Mouse (Mus musculus) liver, embryonic 12.5 days (tissue): ENCODE measurements around the gene Gm156. TPM values are rescaled to one million over a fixed set of nuclear protein-coding genes. Genes with fewer than 3 reads are reported as not detected.
"Not testable (repeated sequence)": the region's sequence is repeated elsewhere in the genome, so short reads cannot be mapped to it uniquely, and the experiment has no call there.

Experiments
- ATAC-seq: fragments of 200-750 bp; cut with Nextera tagmentation; 2 replicates; pipeline ENCODE4 v1.8.0; 2017; ENCODE audit warnings: moderate number of reproducible peaks, mild to moderate bottlenecking, moderate library complexity
- H3K27ac ChIP-seq: fragments of 300-500 bp; sonication (generic); 2 replicates; pipeline ENCODE4 v1.5.1; 2016; ENCODE audit warnings: mild to moderate bottlenecking
- H3K27me3 ChIP-seq: fragments of 300-500 bp; sonication (generic); replicated peaks from 2 replicates; pipeline ENCODE4 v1.6.1; 2016; ENCODE audit warnings: mild to moderate bottlenecking, moderate library complexity
- H3K36me3 ChIP-seq: fragments of 300-500 bp; sonication (generic); 2 replicates; pipeline ENCODE4 v1.6.1; 2016; ENCODE audit warnings: mild to moderate bottlenecking, moderate library complexity
- H3K4me1 ChIP-seq: fragments of 300-500 bp; sonication (generic); 2 replicates; pipeline ENCODE4 v1.6.1; 2016
- H3K4me2 ChIP-seq: fragments of 300-500 bp; sonication (generic); 2 replicates; pipeline ENCODE4 v1.6.1; 2016; ENCODE audit warnings: mild to moderate bottlenecking, moderate library complexity
- H3K4me3 ChIP-seq: fragments of 300-500 bp; sonication (generic); 2 replicates; pipeline ENCODE4 v1.5.1; 2016; ENCODE audit warnings: mild to moderate bottlenecking, moderate library complexity
- H3K9ac ChIP-seq: fragments of 300-500 bp; sonication (generic); 2 replicates; pipeline ENCODE4 v1.6.1; 2016; ENCODE audit warnings: mild to moderate bottlenecking, moderate library complexity
- H3K9me3 ChIP-seq: fragments of 300-500 bp; sonication (generic); replicated peaks from 2 replicates; pipeline ENCODE4 v1.6.1; 2016; ENCODE audit warnings: mild to moderate bottlenecking, moderate library complexity
- WGBS: fragments of 180-500 bp; shearing (Covaris S2); methylation state at CpG from one replicate; pipeline ENCODE4 v1.1.7; 2016; ENCODE audit not compliant: insufficient replicate concordance; 5-methylcytosine and 5-hydroxymethylcytosine counted together
- polyA plus RNA-seq: library from polyadenylated mRNA; unstranded; fragments of >200 nt; fragmentation: Nextera tagmentation; extraction: Ambion mirVana; gene quantifications from 2 replicates; pipeline ENCODE4 v1.2.1, GENCODE M21; 2016

Gm156 gene
- polyA plus RNA-seq, result not detected in 2 replicates

GRCm38 (mm10) chr6:129784170-129784569 is at the start of gene Gm156:
Gm156 (minus strand) TSS chr6:129784270.
- not testable (repeated sequence) for ATAC-seq, H3K27ac ChIP-seq
- 67% methylated on average over 3 of the region's 3 CpGs for WGBS

DNA sequence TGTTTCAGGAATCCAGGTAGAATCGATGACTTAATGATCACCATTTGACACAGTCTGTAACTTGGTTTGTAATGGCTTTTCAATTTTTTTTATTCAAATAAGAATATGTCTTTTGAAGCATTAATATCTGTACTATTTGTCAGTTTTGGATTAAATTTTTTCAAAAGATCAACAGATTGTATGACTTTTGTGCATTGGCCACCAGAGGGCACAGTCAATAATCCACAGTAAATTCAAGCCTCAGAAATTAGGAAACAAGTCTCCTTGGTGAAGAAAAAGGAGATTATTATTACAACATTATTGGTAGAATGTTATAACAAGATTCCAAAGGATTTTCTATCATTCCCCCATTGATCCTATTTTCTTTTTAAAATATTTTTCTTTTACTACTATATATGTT is 41.5 kb upstream of the Gm156 start:
- 49% methylated on average over 1 of the region's 1 CpGs for WGBS
- Histone ChIP-seq H3K27ac (no peak overlapping the region), H3K4me3 (no peak overlapping the region), H3K36me3 (no peaks in the 10 kb centered on the region), H3K4me1 (no peaks in the 10 kb centered on the region), H3K9me3 (no peaks in the 10 kb centered on the region), H3K27me3 (no peaks in the 10 kb centered on the region), H3K9ac (no peak overlapping the region), H3K4me2 (no peak overlapping the region)
- no peak for ATAC-seq

More at GRCm38 (mm10) chr6:129784170-129784569, at the start of gene Gm156:
- not testable (repeated sequence) for H3K9ac ChIP-seq, H3K4me3 ChIP-seq, H3K27me3 ChIP-seq, H3K4me2 ChIP-seq, H3K4me1 ChIP-seq, H3K36me3 ChIP-seq, H3K9me3 ChIP-seq

DNA sequence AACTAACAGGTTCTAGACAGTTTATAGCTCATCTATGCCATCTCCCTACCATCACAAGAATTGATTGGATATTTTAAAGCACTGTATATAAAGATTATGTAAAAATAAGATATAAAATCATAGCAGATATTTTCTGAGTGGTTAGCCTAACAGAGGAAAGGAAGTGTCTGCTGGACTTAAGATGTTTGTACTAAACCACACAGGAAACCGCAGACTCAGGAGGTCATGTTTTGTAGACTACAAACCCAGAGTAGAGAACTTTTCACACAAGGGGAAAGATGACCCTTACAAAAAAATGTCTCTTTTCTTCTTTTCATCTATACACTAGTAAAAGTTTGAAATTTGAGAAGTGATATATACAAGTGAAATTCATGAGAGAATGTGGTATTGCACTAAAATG is 39.9 kb upstream of the Gm156 start:
- WGBS, result 50% methylated on average over 1 of the region's 1 CpGs
- no peaks in the 10 kb centered on the region for H3K27me3 ChIP-seq
- ATAC-seq, result no peak

DNA sequence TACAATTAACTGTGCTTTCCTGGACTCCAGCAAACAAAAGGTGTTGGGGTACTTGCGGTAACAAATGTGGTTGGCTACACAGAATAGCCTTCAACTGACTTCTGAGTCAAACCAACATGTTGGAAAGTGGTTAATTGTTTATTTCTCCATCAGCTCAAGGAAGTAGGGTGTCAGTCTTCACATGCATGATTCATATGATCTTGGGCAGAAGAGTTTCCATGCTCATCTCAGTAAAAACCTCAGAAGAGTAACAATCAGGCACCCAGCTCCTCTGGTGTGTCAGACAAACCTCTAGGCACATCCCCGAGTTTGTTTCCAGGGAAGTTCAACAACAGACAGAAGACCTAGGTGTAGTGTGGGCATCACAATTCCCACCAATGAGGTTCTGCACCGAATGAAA is 33.7 kb upstream of the Gm156 start:
- Histone ChIP-seq H3K4me3 (no peak overlapping the region), H3K4me1 (no peaks in the 10 kb centered on the region), H3K27me3 (no peaks in the 10 kb centered on the region), H3K27ac (no peak overlapping the region), H3K4me2 (no peak overlapping the region), H3K36me3 (no peaks in the 10 kb centered on the region), H3K9me3 (no peaks in the 10 kb centered on the region), H3K9ac (no peak overlapping the region)
- ATAC-seq, result no peak
- 48% methylated on average over 3 of the region's 3 CpGs for WGBS

More for the DNA sequence above, 39.9 kb upstream of the Gm156 start:
- Histone ChIP-seq H3K27ac (no peak overlapping the region), H3K9ac (no peak overlapping the region), H3K36me3 (no peaks in the 10 kb centered on the region), H3K4me3 (no peak overlapping the region), H3K9me3 (no peaks in the 10 kb centered on the region), H3K4me1 (no peaks in the 10 kb centered on the region), H3K4me2 (no peak overlapping the region)

GRCm38 (mm10) chr6:129747654-129748032 is 36.4 kb downstream of the Gm156 start:
- H3K27me3 ChIP-seq, result no peaks in the 10 kb centered on the region
- no peak overlapping the region for H3K4me3 ChIP-seq
- ATAC-seq, result no peak
- H3K9ac ChIP-seq, result no peak overlapping the region
- no peak overlapping the region for H3K27ac ChIP-seq
- WGBS, result 61% methylated on average over 3 of the region's 3 CpGs
- no peaks in the 10 kb centered on the region for H3K36me3 ChIP-seq
- no peaks in the 10 kb centered on the region for H3K4me1 ChIP-seq
- no peaks in the 10 kb centered on the region for H3K9me3 ChIP-seq
- H3K4me2 ChIP-seq, result no peak overlapping the region

DNA sequence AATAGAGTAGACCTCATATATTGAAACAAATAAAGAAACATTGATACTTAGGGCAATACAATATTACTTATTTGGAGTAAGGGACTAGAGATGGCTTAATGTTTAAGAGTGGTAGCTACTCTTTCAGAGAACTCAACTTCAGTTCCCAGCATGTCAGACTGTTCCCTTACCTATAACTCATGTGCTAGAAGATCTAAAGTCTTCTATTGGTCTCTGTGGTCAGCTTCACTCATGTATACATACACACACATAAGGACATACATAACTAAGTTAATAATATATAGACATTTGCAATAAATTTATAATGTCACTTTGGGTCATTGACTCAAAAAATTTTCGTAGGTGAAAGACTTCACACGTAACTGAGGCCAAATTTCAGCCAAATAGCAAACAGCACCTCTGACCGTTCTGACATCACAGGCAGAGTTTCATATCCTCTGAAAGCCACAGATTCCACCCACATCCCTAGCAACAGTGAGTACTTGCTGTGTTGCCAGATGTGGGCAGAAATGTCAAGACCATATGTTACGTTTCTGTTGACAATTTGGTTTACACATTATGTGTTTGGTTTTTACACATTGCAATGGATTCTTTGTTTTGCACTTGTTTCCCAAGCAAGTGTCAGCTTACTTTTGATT is 36.9 kb downstream of the Gm156 start:
- H3K4me2 ChIP-seq, result no peak overlapping the region
- no peak for ATAC-seq
- no peak overlapping the region for H3K27ac ChIP-seq
- H3K9me3 ChIP-seq, result no peaks in the 10 kb centered on the region
- no peak overlapping the region for H3K4me3 ChIP-seq
- H3K27me3 ChIP-seq, result no peaks in the 10 kb centered on the region
- WGBS, result 55% methylated on average over 4 of the region's 4 CpGs
- H3K36me3 ChIP-seq, result no peaks in the 10 kb centered on the region
- no peaks in the 10 kb centered on the region for H3K4me1 ChIP-seq
- no peak overlapping the region for H3K9ac ChIP-seq

DNA sequence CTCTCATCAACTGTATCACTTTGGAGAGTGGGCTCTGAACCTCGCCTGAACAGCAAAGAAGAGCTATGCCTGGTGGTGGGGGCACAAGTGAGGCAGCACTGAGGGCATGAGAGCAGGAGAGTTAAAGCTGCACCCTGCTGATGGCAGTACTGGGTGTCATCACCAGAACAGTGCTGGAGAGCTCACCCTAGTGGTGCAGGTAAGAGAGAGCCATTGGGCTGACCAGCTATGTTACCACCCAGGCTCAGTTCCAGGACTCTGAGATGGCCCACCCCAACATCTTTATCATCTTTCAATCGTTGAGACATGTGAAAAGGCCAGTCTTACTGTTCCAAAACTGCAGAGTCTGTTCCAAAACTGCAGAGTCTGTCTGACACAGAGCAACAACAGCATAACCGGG is 37.9 kb downstream of the Gm156 start:
- Histone ChIP-seq H3K4me1 (no peaks in the 10 kb centered on the region), H3K4me3 (no peak overlapping the region)

DNA sequence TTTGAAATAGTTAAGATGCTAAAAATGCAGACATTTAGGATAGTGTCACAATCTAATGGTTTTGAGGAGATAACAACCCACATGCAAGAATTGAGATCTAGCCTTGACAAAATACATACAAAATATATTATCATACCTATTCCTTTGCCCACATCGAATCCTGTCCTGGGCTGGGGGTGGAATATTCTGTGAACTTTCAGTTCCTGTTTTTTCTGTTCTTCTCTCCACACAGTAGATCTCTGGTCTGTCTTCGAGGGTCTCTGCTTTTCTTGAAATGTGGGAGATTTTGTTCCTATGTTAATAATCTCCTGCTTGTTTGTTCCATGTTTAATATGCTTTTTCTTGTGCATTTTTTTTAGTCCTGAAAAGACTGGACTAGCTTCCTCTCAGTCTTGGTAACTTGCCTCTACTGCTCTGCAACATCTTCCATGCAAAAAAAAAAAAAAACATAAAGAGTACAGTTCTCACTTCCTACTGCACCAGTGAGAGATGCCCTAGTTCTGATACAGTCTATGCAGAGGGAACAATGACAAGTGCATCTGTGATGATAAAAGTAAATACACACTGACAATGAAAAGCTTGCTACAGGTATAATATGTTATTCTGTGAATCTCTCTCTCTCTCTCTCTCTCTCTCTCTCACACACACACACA is 43.9 kb downstream of the Gm156 start, which contains the start of gene Klri2:
Klri2 (minus strand) TSS at position 416 of the 653 bp plus-strand sequence.
- ATAC-seq, result no peak
- Histone ChIP-seq H3K4me1 (no peaks in the 10 kb centered on the region), H3K27ac (no peak within 1 kb of the TSS), H3K9me3 (no peaks in the 10 kb centered on the region), H3K27me3 (no peaks in the 10 kb centered on the region), H3K9ac (no peak within 1 kb of the TSS), H3K36me3 (no peaks in the 10 kb centered on the region), H3K4me3 (no peak within 1 kb of the TSS), H3K4me2 (no peak within 1 kb of the TSS)
- WGBS, result 42% methylated on average over 2 of the region's 2 CpGs

More for the DNA sequence above, 37.9 kb downstream of the Gm156 start:
- Histone ChIP-seq H3K4me2 (no peak overlapping the region), H3K36me3 (no peaks in the 10 kb centered on the region), H3K27me3 (no peaks in the 10 kb centered on the region), H3K9me3 (no peaks in the 10 kb centered on the region), H3K27ac (no peak overlapping the region), H3K9ac (no peak overlapping the region)
- WGBS, result 42% methylated on average over 3 of the region's 3 CpGs
- ATAC-seq, result peak; percentile 21; the same call in 1 of the 2 replicates

DNA sequence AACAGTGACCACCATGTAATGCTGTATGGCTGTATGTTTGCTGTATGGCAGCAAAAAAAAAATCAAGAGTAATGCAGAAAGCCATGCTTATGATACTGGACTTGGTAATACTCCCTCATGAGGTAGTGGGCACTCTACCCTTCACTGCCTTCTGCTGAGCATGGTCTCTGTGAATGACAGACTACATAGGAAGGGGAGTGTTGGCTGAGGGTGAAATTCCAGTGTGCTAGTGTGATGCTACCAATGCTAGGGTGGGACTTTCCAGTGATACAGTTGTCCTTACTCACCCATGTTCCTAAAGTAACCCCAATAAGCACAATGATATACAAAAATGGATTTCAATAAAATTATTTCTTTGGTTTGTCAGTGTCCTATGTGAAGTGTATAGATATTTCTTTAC is 47.7 kb downstream of the Gm156 start:
- Histone ChIP-seq H3K4me1 (no peaks in the 10 kb centered on the region), H3K27me3 (no peaks in the 10 kb centered on the region), H3K9ac (no peak overlapping the region), H3K9me3 (no peaks in the 10 kb centered on the region), H3K4me3 (no peak overlapping the region), H3K27ac (no peak overlapping the region), H3K36me3 (no peaks in the 10 kb centered on the region), H3K4me2 (no peak overlapping the region)
- no peak for ATAC-seq

DNA sequence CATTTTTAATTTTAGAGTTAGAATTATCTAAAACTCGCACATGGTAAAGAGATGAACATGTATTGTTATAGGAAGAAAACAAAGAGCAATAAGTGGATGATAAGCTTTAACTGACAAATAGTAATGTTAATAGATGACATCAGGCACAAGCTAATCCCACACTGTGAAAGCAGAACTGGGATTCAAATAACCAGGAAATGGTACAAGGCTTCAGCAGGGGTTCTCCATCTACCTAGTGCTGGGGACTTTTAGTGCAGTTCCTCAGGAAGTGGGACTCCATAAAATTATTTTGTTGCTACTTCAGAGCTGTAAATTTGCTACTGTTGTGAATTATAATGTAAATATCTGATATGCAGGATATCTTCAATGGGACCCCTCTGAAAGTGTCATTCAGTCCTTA is 56.8 kb downstream of the Gm156 start:
- Histone ChIP-seq H3K27ac (no peak overlapping the region), H3K9me3 (no peaks in the 10 kb centered on the region), H3K4me2 (no peak overlapping the region), H3K9ac (no peak overlapping the region), H3K4me3 (no peak overlapping the region), H3K27me3 (no peaks in the 10 kb centered on the region), H3K36me3 (no peaks in the 10 kb centered on the region), H3K4me1 (no peaks in the 10 kb centered on the region)
- WGBS, result 68% methylated on average over 1 of the region's 1 CpGs
- ATAC-seq, result no peak

DNA sequence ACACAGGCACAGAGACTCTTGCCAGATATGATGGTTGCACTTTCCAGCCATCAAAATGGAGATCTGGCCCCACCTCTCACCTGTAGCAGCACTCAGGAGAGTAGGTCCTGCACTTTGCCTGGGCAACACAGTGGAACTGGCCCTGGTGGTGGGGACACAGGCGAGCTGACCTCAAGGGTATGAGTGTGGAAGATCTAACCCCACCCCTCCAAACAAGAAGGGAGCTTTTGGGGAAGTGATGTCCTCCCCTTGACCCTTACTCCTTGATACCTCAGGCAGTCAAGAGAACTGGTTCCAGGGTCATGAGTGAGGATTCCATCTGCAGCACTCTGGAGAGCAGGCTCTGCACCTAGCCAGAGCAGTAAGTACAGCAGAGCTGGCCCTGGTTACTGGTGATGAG is 62.7 kb downstream of the Gm156 start:
- 39% methylated on average over 1 of the region's 1 CpGs for WGBS
- H3K4me1 ChIP-seq, result no peaks in the 10 kb centered on the region
- H3K9ac ChIP-seq, result no peak overlapping the region
- ATAC-seq, result no peak
- H3K36me3 ChIP-seq, result no peaks in the 10 kb centered on the region
- H3K9me3 ChIP-seq, result no peaks in the 10 kb centered on the region
- no peaks in the 10 kb centered on the region for H3K27me3 ChIP-seq
- H3K4me3 ChIP-seq, result no peak overlapping the region
- H3K4me2 ChIP-seq, result no peak overlapping the region
- no peak overlapping the region for H3K27ac ChIP-seq

- ATAC-seq, result no peak
- Histone ChIP-seq H3K4me1 (no peaks in the 10 kb centered on the region), H3K27me3 (no peaks in the 10 kb centered on the region), H3K9me3 (no peaks in the 10 kb centered on the region), H3K4me2 (no peak overlapping the region), H3K36me3 (no peaks in the 10 kb centered on the region), H3K9ac (no peak overlapping the region), H3K4me3 (no peak overlapping the region), H3K27ac (no peak overlapping the region)
- WGBS, result 25% methylated on average over 3 of the region's 3 CpGs
These were observed 63.6 kb downstream of the Gm156 start for GRCm38 (mm10) chr6:129720487-129720886.

DNA sequence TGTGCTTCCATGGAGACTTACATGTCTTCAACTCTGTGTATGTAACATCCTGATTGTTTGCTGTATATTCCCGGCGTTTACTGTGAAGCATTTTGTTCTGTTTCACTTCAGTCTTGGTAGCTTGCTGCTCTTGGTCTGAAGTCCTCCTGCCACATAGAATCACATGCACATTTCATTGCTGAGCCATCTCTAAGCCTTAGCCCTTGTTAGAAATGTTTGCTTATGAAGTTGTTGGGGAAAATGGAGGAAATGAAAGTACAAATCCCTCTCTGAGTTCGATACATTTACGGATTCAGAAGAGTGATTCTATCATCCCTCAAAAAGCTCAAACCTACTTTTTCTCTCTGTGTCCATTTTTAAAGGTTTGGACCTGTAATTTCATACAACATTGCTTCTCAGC is 67.0 kb downstream of the Gm156 start, which contains the start of gene Klri1:
Klri1 (minus strand) TSS at position 101 of the 400 bp plus-strand sequence.
- Histone ChIP-seq H3K9ac (no peak within 1 kb of the TSS), H3K36me3 (no peaks in the 10 kb centered on the region), H3K4me3 (no peak within 1 kb of the TSS), H3K4me2 (no peak within 1 kb of the TSS), H3K4me1 (no peaks in the 10 kb centered on the region), H3K27me3 (no peaks in the 10 kb centered on the region), H3K9me3 (no peaks in the 10 kb centered on the region), H3K27ac (no peak within 1 kb of the TSS)
- ATAC-seq, result no peak
- WGBS, result 79% methylated on average over 4 of the region's 4 CpGs
